Mouse (Mus musculus): ENCODE data around the gene Gm45021. TPM values are rescaled to one million over a fixed set of nuclear protein-coding genes. Genes with fewer than 3 reads are reported as not detected.

The Gm45021 gene
- polyA plus RNA-seq, 1 experiment from 2014 or later = not detected

GRCm38 (mm10) chr6:48548314-48548713 is 41.1 kb upstream of the Gm45021 start:
- 85% methylated on average over 6 of the region's 6 CpGs for WGBS

GRCm38 (mm10) chr6:48552918-48553317 is 36.5 kb upstream of the Gm45021 start:
- peaks cover 4% of the 10 kb centered on the region; the same call in 1 of the 2 replicates for H3K4me1 ChIP-seq (replicated peaks; ENCODE audit: control insufficient read depth, insufficient read depth, low read length)
- WGBS = 69% methylated on average over 4 of the region's 4 CpGs
- no peaks in the 10 kb centered on the region for H3K27me3 ChIP-seq (ENCODE audit: control insufficient read depth, insufficient read depth, low read length)
- ATAC-seq (replicated peaks; ENCODE audit: low FRiP score) (no peak), DNase-seq (ENCODE audit: low spot score) (peak; percentile 51)
- H3K36me3 ChIP-seq (ENCODE audit: control insufficient read depth, insufficient read depth, low read length) = no peaks in the 10 kb centered on the region
- H3K4me2 ChIP-seq (ENCODE audit: low read depth, low read length, severe bottlenecking) = no peak overlapping the region
- H3K27ac ChIP-seq (ENCODE audit: low read depth, low read length) = no peak overlapping the region
- H3K9ac ChIP-seq (ENCODE audit: low read length) = no peak overlapping the region
- H3K9me3 ChIP-seq (ENCODE audit: control insufficient read depth, low read length) = no peaks in the 10 kb centered on the region
- H3K4me3 ChIP-seq (ENCODE audit: low read depth, low read length) = no peak overlapping the region

More at GRCm38 (mm10) chr6:48548314-48548713, 41.1 kb upstream of the Gm45021 start:
- Histone ChIP-seq H3K9ac (ENCODE audit: low read length) (no peak overlapping the region), H3K27ac (ENCODE audit: low read depth, low read length) (no peak overlapping the region), H3K9me3 (ENCODE audit: control insufficient read depth, low read length) (no peaks in the 10 kb centered on the region), H3K36me3 (ENCODE audit: control insufficient read depth, insufficient read depth, low read length) (no peaks in the 10 kb centered on the region), H3K4me1 (replicated peaks; ENCODE audit: control insufficient read depth, insufficient read depth, low read length) (no peaks in the 10 kb centered on the region), H3K4me2 (ENCODE audit: low read depth, low read length, severe bottlenecking) (no peak overlapping the region), H3K4me3 (ENCODE audit: low read depth, low read length) (no peak overlapping the region), H3K27me3 (ENCODE audit: control insufficient read depth, insufficient read depth, low read length) (no peaks in the 10 kb centered on the region)
- DNase-seq (ENCODE audit: low spot score) (no peak), ATAC-seq (replicated peaks; ENCODE audit: low FRiP score) (no peak)

GRCm38 (mm10) chr6:48553819-48554218 is 35.6 kb upstream of the Gm45021 start:
- H3K27me3 ChIP-seq (ENCODE audit: control insufficient read depth, insufficient read depth, low read length) = no peaks in the 10 kb centered on the region
- H3K4me1 ChIP-seq (replicated peaks; ENCODE audit: control insufficient read depth, insufficient read depth, low read length) = peaks cover 4% of the 10 kb centered on the region; the same call in 1 of the 2 replicates
- H3K4me2 ChIP-seq (ENCODE audit: low read depth, low read length, severe bottlenecking) = peak overlapping the region; percentile 85
- no peak for DNase-seq (ENCODE audit: low spot score)
- ATAC-seq (replicated peaks; ENCODE audit: low FRiP score) = 0 out of 2 replicates have a peak, but pooled peaks have one; percentile 8
- H3K27ac ChIP-seq (ENCODE audit: low read depth, low read length) = peak overlapping the region; percentile 92
- WGBS = 82% methylated on average over 4 of the region's 4 CpGs
- H3K4me3 ChIP-seq (ENCODE audit: low read depth, low read length) = peak overlapping the region; percentile 40
- H3K36me3 ChIP-seq (ENCODE audit: control insufficient read depth, insufficient read depth, low read length) = no peaks in the 10 kb centered on the region
- peak overlapping the region; percentile 81 for H3K9ac ChIP-seq (ENCODE audit: low read length)
- H3K9me3 ChIP-seq (ENCODE audit: control insufficient read depth, low read length) = no peaks in the 10 kb centered on the region

GRCm38 (mm10) chr6:48554280-48555103 is 34.9 kb upstream of the Gm45021 start, which contains the start of gene Lrrc61:
Gene Lrrc61, plus strand, starts transcription at chr6:48554796.
- WGBS = under 1% methylated on average over 39 of the region's 39 CpGs
- ATAC-seq (replicated peaks; ENCODE audit: low FRiP score) (peak; percentile 89), DNase-seq (ENCODE audit: low spot score) (peak; percentile 94)
- no peaks in the 10 kb centered on the region for H3K36me3 ChIP-seq (ENCODE audit: control insufficient read depth, insufficient read depth, low read length)
- no peaks in the 10 kb centered on the region for H3K27me3 ChIP-seq (ENCODE audit: control insufficient read depth, insufficient read depth, low read length)
- H3K4me3 ChIP-seq (ENCODE audit: low read depth, low read length) = peak within 1 kb of the TSS; percentile 40
- no peaks in the 10 kb centered on the region for H3K9me3 ChIP-seq (ENCODE audit: control insufficient read depth, low read length)
- peak within 1 kb of the TSS; percentile 85 for H3K4me2 ChIP-seq (ENCODE audit: low read depth, low read length, severe bottlenecking)
- H3K27ac ChIP-seq (ENCODE audit: low read depth, low read length) = peak within 1 kb of the TSS; percentile 92
- H3K4me1 ChIP-seq (replicated peaks; ENCODE audit: control insufficient read depth, insufficient read depth, low read length) = peaks cover 4% of the 10 kb centered on the region; the same call in 1 of the 2 replicates
- peak within 1 kb of the TSS; percentile 81 for H3K9ac ChIP-seq (ENCODE audit: low read length)

- no peaks in the 10 kb centered on the region for H3K27me3 ChIP-seq (ENCODE audit: control insufficient read depth, insufficient read depth, low read length)
Observed at GRCm38 (mm10) chr6:48555104-48555890, 34.1 kb upstream of the Gm45021 start.

GRCm38 (mm10) chr6:48555956-48556355 is 33.5 kb upstream of the Gm45021 start:
- Histone ChIP-seq H3K27ac (ENCODE audit: low read depth, low read length) (no peak overlapping the region), H3K4me2 (ENCODE audit: low read depth, low read length, severe bottlenecking) (no peak overlapping the region), H3K36me3 (ENCODE audit: control insufficient read depth, insufficient read depth, low read length) (no peaks in the 10 kb centered on the region), H3K27me3 (ENCODE audit: control insufficient read depth, insufficient read depth, low read length) (no peaks in the 10 kb centered on the region), H3K4me3 (ENCODE audit: low read depth, low read length) (no peak overlapping the region), H3K9me3 (ENCODE audit: control insufficient read depth, low read length) (no peaks in the 10 kb centered on the region), H3K9ac (ENCODE audit: low read length) (no peak overlapping the region), H3K4me1 (replicated peaks; ENCODE audit: control insufficient read depth, insufficient read depth, low read length) (peaks cover 4% of the 10 kb centered on the region; the same call in 1 of the 2 replicates)
- ATAC-seq (replicated peaks; ENCODE audit: low FRiP score) (no peak), DNase-seq (ENCODE audit: low spot score) (no peak)
- WGBS = 95% methylated on average over 3 of the region's 3 CpGs

More at GRCm38 (mm10) chr6:48555104-48555890, 34.1 kb upstream of the Gm45021 start:
- H3K9me3 ChIP-seq (ENCODE audit: control insufficient read depth, low read length) = no peaks in the 10 kb centered on the region
- peak overlapping the region; percentile 40 for H3K4me3 ChIP-seq (ENCODE audit: low read depth, low read length)
- no peaks in the 10 kb centered on the region for H3K36me3 ChIP-seq (ENCODE audit: control insufficient read depth, insufficient read depth, low read length)
- ATAC-seq (replicated peaks; ENCODE audit: low FRiP score) (peak; percentile 83), DNase-seq (ENCODE audit: low spot score) (peak; percentile 61)
- H3K9ac ChIP-seq (ENCODE audit: low read length) = peak overlapping the region; percentile 81
- peak overlapping the region; percentile 85 for H3K4me2 ChIP-seq (ENCODE audit: low read depth, low read length, severe bottlenecking)
- peaks cover 4% of the 10 kb centered on the region; the same call in 1 of the 2 replicates for H3K4me1 ChIP-seq (replicated peaks; ENCODE audit: control insufficient read depth, insufficient read depth, low read length)
- peak overlapping the region; percentile 92 for H3K27ac ChIP-seq (ENCODE audit: low read depth, low read length)
- 30% methylated on average over 14 of the region's 14 CpGs for WGBS

- Histone ChIP-seq H3K4me2 (ENCODE audit: low read depth, low read length, severe bottlenecking) (no peak overlapping the region), H3K9me3 (ENCODE audit: control insufficient read depth, low read length) (no peaks in the 10 kb centered on the region), H3K4me1 (replicated peaks; ENCODE audit: control insufficient read depth, insufficient read depth, low read length) (no peaks in the 10 kb centered on the region), H3K27me3 (ENCODE audit: control insufficient read depth, insufficient read depth, low read length) (no peaks in the 10 kb centered on the region), H3K9ac (ENCODE audit: low read length) (no peak overlapping the region), H3K4me3 (ENCODE audit: low read depth, low read length) (no peak overlapping the region), H3K27ac (ENCODE audit: low read depth, low read length) (no peak overlapping the region), H3K36me3 (ENCODE audit: control insufficient read depth, insufficient read depth, low read length) (no peaks in the 10 kb centered on the region; the same call in 1 of the 2 replicates)
- DNase-seq (ENCODE audit: low spot score) (no peak), ATAC-seq (replicated peaks; ENCODE audit: low FRiP score) (no peak)
- 96% methylated on average over 4 of the region's 4 CpGs for WGBS
Observed at GRCm38 (mm10) chr6:48565693-48566310, 23.6 kb upstream of the Gm45021 start.

GRCm38 (mm10) chr6:48566312-48566711 is 23.1 kb upstream of the Gm45021 start:
- no peak overlapping the region for H3K27ac ChIP-seq (ENCODE audit: low read depth, low read length)
- H3K4me3 ChIP-seq (ENCODE audit: low read depth, low read length) = no peak overlapping the region
- no peak for ATAC-seq (replicated peaks; ENCODE audit: low FRiP score)
- H3K4me1 ChIP-seq (replicated peaks; ENCODE audit: control insufficient read depth, insufficient read depth, low read length) = no peaks in the 10 kb centered on the region
- no peak overlapping the region for H3K9ac ChIP-seq (ENCODE audit: low read length)
- H3K9me3 ChIP-seq (ENCODE audit: control insufficient read depth, low read length) = no peaks in the 10 kb centered on the region
- WGBS = 79% methylated on average over 5 of the region's 5 CpGs
- no peaks in the 10 kb centered on the region; the same call in 1 of the 2 replicates for H3K36me3 ChIP-seq (ENCODE audit: control insufficient read depth, insufficient read depth, low read length)
- no peaks in the 10 kb centered on the region for H3K27me3 ChIP-seq (ENCODE audit: control insufficient read depth, insufficient read depth, low read length)
- no peak overlapping the region for H3K4me2 ChIP-seq (ENCODE audit: low read depth, low read length, severe bottlenecking)
- no peak for DNase-seq (ENCODE audit: low spot score)

All from forebrain, embryonic 11.5 days (tissue).